Mouse (Mus musculus) layer of hippocampus, adult 6 months (tissue): ENCODE results near the gene Gm14685. TPM values are rescaled to one million over a fixed set of nuclear protein-coding genes. Genes with fewer than 3 reads are reported as not detected.

Experiments
- long read RNA-seq, 2 experiments: library from polyadenylated mRNA; unstranded; transcript quantifications; one replicate each; pipeline ENCODE4 v2.0.0; 2019 to 2020
- polyA plus RNA-seq: library from polyadenylated mRNA; unstranded; fragments of <200 nt; fragmentation: Nextera tagmentation; gene quantifications from 2 replicates; pipeline ENCODE4 v1.2.3, GENCODE M21; 2021

Gm14685 gene
- 0.52 and 0.60 TPM in 2 replicates for polyA plus RNA-seq
- long read RNA-seq, experiment 1 = 0 reads
- long read RNA-seq, experiment 2, partial matches to known transcripts = 0 of 4 reads
- long read RNA-seq, experiment 2, other reads (novel, unspliced or antisense) = 2 of 4 reads

GRCm38 (mm10) chrX:73116747-73117146 is at the start of gene Gm14685:
TSS of gene Gm14685 (plus strand) at chrX:73117047.

GRCm38 (mm10) chrX:73082267-73083055 is 34.4 kb upstream of the Gm14685 start, which contains the start of gene Xlr4a:
TSS of gene Xlr4a (minus strand) at chrX:73082478.

GRCm38 (mm10) chrX:73096941-73097508 is 19.8 kb upstream of the Gm14685 start, which contains the start of gene Xlr3a:
TSS of gene Xlr3a (minus strand) at chrX:73097095.

GRCm38 (mm10) chrX:73148496-73148895 is 31.6 kb downstream of the Gm14685 start, which contains the start of gene Xlr5b:
TSS of gene Xlr5b (plus strand) at chrX:73148796.

GRCm38 (mm10) chrX:73149350-73149749 is 32.5 kb downstream of the Gm14685 start, which contains the start of gene DXBay18:
TSS of gene DXBay18 (minus strand) at chrX:73149450.

GRCm38 (mm10) chrX:73176889-73177288 is 60.0 kb downstream of the Gm14685 start, which contains the start of gene Spin2d:
TSS of gene Spin2d (minus strand) at chrX:73176989.

Other genes with a start within 250 kb of the Gm14685 start
- gene Cetn2, start 198.6 kb upstream of the Gm14685 start, polyA plus RNA-seq = 77.6 and 110 TPM in 2 replicates
- gene Nsdhl, start 198.5 kb upstream of the Gm14685 start, polyA plus RNA-seq = 17.8 and 18.6 TPM in 2 replicates
- gene Zfp185, start 129.7 kb upstream of the Gm14685 start, polyA plus RNA-seq = 1.1 and 4.6 TPM in 2 replicates
- gene Pnma5, start 79.9 kb upstream of the Gm14685 start, polyA plus RNA-seq = not detected in 2 replicates
- 0.68 and 1.0 TPM in 2 replicates for gene Pnma3, start 52.3 kb upstream of the Gm14685 start, polyA plus RNA-seq
- 0.18 TPM in 1 of 2 replicates, not detected in the other for gene Xlr4a, start 34.6 kb upstream of the Gm14685 start, polyA plus RNA-seq
- 0.53 and 1.8 TPM in 2 replicates for gene Xlr3a, start 20.0 kb upstream of the Gm14685 start, polyA plus RNA-seq
- gene Xlr5b, start 31.7 kb downstream of the Gm14685 start, polyA plus RNA-seq = not detected in 2 replicates
- gene DXBay18, start 32.4 kb downstream of the Gm14685 start, polyA plus RNA-seq = 0.19 and 0.33 TPM in 2 replicates
- gene Spin2d, start 59.9 kb downstream of the Gm14685 start, polyA plus RNA-seq = not detected in 2 replicates
- gene Xlr3b, start 75.2 kb downstream of the Gm14685 start, polyA plus RNA-seq = 0.65 and 1.9 TPM in 2 replicates
- gene Xlr4b, start 97.3 kb downstream of the Gm14685 start, polyA plus RNA-seq = 0.23 TPM in 1 of 2 replicates, not detected in the other
- 15.0 and 17.2 TPM in 2 replicates for gene F8a, start 111.2 kb downstream of the Gm14685 start, polyA plus RNA-seq
- gene Xlr4c, start 126.1 kb downstream of the Gm14685 start, polyA plus RNA-seq = 0.24 TPM in 1 of 2 replicates, not detected in the other
- gene Xlr3c, start 148.3 kb downstream of the Gm14685 start, polyA plus RNA-seq = not detected in 2 replicates
- not detected in 2 replicates for gene Xlr5a, start 175.9 kb downstream of the Gm14685 start, polyA plus RNA-seq
- gene Xlr5c, start 175.9 kb downstream of the Gm14685 start, polyA plus RNA-seq = not detected in 2 replicates
- gene Gm45015, start 219.8 kb downstream of the Gm14685 start, polyA plus RNA-seq = not detected in 2 replicates
- gene Zfp275, start 225.6 kb downstream of the Gm14685 start, polyA plus RNA-seq = 2.7 and 3.2 TPM in 2 replicates